Mouse (Mus musculus): ENCODE measurements around the gene Slc3a2.

Gene Slc3a2

GRCm38 (mm10) chr19:8710057-8710456 is 13.1 kb downstream of the Slc3a2 start:
- no peak for DNase-seq (ENCODE audit: low spot score)

DNA sequence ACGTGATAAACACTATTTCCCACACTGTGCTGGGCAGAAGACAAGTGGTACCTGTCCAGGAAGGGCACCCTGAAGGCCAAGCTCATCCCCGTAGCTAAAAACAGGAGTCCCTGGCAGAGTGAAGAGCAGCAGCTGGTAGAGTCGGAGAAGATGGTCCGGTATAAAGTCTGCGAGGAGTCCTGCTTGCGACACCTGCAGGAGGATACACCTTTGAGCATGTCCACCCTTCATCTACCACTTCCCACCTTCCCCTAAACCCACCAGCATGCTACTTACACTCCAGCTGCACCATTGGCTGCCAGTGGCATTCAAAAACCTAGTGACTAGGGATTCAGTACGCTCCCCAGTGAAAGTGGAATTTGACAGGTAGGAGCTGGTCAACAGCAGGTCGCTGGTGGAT is 14.2 kb downstream of the Slc3a2 start:
- no peak for DNase-seq (ENCODE audit: low spot score)

GRCm38 (mm10) chr19:8706930-8707329 is 16.2 kb downstream of the Slc3a2 start:
- DNase-seq (ENCODE audit: low spot score), result no peak

- no peak for DNase-seq (ENCODE audit: low spot score)
Measured at GRCm38 (mm10) chr19:8706132-8706667, 17.0 kb downstream of the Slc3a2 start.

- no peak for DNase-seq (ENCODE audit: low spot score)
Measured at GRCm38 (mm10) chr19:8705026-8705708, 18.0 kb downstream of the Slc3a2 start.

- DNase-seq (ENCODE audit: low spot score), result no peak
Measured at GRCm38 (mm10) chr19:8703571-8703970, 19.6 kb downstream of the Slc3a2 start.

DNA sequence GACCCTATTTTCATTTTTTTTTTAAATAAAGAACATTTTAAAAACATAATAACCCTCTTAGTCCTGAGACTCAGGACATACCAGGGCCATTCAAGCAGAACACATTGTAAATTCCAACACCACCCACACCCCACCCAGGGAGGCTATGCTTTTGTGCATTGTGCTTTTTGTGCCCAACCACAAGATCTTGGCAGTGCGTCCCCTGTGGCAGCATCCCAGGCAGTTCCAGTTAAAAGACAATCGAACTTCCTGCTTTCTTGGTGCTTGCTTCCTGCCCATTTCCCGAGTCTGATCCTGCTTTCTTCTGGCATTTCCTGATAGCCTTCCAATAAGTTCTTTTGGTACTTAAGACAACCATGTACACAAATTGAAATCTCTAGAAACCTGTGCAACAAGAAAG is 20.7 kb downstream of the Slc3a2 start:
- no peak for DNase-seq (ENCODE audit: low spot score)

GRCm38 (mm10) chr19:8699652-8700051 is 23.5 kb downstream of the Slc3a2 start:
- no peak for DNase-seq (ENCODE audit: low spot score)

DNA sequence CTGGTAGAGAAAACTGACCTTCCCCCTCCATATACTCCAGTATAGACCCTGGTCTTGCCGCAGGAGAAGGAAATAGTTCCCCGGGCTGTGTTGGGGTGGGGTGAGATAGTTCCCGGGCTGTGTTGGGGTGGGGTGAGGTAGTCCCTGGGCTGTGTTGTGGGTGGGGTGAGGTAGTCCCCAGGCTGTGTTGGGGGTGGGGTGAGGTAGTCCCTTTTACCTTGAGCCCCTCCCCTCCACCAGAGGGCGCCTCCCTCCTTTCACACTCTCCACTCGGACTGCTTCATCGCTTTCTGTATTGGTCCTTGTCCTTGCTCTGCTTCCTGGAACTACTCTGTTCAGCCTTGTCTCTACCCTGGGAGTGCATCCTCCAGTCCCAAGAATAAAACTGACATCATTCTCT is 27.8 kb downstream of the Slc3a2 start:
- DNase-seq (ENCODE audit: low spot score), result no peak

- no peak for DNase-seq (ENCODE audit: low spot score)
Measured at GRCm38 (mm10) chr19:8692740-8693139, 30.4 kb downstream of the Slc3a2 start.

DNA sequence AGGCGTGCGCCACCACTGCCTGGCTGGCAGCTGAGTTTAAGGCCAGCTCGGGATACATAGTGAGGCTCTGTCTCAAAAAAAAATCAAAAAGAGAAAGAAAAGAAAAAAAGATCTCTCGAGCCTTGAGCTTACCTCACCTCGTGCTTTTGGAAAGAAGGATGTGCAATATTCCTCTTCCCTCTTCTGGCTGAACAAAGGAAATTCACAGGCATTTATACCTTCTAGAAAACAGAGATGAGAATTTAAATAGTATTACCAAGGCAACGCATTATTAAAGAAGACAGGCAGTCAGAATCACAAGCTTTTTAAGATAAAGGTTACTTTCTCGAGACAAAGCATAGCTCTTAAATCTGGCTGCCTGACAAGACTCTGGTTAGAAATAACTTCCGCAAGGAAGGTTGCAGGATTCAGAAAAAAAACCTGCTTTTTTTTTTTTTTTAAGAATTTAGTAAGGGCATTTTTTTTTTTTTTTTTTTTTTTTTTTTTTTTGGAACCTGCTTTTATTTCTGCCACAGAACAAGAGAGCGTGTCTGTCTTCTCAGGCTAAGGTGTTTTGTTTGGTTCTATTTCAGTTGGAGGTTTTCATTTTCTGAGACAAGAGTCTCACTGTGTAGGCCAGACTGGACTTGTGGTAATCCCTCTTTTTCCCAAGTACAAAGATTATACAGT is 31.2 kb downstream of the Slc3a2 start:
- no peak for DNase-seq (ENCODE audit: low spot score)

DNA sequence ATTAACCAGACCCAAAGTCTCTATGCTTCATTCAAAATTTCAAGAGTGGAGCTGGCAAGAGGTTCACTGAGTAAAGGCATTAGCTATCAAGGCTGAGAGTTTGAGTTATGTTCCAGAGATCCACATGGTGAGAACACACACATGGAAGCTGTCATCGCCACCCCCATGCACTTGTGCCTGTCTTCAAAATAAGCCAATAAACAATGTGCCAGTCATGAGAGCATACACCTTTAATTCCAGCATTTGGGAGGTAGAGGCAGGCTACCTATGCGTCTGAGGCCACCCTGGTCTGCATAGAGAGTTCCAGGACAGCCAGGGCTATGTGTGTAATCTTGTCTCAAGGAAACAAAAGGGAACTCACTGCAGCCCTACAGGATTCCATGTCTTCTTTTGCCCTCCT is 39.5 kb downstream of the Slc3a2 start:
- no peak for DNase-seq (ENCODE audit: low spot score)

- DNase-seq (ENCODE audit: low spot score), result peak; percentile 68
Measured at GRCm38 (mm10) chr19:8682996-8683395, 40.2 kb downstream of the Slc3a2 start.

DNA sequence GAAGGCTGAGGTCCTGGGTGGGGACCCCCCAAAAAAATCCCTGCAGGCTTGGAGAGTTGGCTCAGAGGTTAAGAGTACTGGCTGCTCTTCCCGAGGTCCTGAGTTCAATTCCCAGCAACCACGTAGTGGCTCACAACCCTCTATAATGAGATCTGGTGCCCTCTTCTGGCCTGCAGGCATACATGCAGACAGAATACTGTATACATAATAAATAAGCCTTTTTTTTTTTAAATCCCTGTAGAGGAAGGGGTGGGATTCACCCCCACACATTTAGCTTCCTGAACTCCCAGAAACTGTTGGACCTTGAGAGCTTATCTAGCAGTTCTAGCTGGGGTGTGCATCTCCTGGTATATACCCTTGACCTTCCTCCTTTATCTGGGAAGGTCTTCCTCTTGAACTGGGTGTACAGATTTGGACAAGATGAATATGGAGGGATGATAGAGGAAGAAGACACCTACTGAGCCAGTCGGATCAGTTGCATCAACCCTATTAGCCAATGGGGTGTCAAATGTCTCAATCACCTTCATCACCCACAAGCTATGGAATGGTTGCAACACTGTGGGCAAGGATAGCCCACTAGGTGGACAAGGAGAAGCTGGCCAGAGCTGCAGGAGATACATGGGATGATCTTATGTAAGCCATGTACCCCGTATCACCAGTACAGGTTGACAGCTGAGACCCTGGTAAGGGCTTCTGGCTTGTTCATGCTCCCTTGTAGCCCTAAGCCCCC is 41.4 kb downstream of the Slc3a2 start:
- no peak for DNase-seq (ENCODE audit: low spot score)

DNA sequence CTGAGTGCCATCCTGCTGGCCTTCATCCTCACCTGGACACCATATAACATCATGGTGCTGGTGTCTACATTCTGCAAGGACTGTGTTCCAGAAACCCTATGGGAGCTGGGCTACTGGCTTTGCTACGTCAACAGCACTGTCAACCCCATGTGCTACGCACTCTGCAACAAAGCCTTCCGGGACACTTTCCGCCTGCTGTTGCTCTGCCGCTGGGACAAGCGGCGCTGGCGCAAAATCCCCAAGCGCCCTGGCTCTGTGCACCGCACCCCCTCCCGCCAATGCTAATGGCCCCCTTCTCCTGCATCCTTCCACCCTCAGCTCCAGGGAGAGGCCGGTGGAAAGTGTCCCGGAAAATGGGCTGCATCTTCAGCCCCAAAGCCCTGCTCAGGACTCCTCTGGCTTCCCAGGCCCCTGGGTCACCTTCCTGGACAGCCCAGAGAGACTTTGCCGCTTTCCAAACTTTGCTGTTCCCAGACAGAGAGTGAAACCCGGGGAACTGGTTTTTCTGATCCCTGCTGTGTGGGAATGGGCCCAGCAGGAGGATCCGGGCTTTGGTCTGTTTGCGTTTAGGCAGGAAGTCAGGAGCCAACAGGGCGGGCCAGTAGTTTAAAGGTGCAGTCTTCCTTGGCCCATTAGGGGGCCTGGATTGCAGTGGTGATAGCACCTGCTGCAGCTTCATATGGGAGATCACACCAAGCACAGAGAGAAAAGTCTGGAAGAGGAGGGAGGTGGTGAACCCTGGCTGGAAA is 44.0 kb downstream of the Slc3a2 start:
- no peak for DNase-seq (ENCODE audit: low spot score)

GRCm38 (mm10) chr19:8673336-8674063 is 49.7 kb downstream of the Slc3a2 start:
- DNase-seq (ENCODE audit: low spot score), result no peak

DNA sequence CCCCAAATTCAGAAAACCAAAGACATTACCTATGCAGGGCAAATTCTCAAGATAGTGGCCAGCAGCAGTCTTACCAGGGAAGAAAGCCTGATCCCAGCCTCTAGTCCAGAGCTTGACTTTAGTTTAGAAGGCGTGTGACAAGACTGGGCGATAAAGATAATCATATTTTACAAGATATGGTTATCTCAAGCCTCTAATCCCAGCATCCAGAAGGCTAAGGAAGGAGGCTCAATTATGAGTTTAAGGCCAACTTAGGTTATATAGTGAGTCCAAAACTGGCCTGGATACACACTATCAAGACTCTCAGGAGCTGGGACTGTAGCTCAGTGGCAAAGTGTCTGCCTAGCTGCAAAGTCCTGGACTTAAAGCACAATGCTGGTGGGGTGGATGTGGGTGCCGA is 50.3 kb downstream of the Slc3a2 start:
- DNase-seq (ENCODE audit: low spot score), result no peak

DNA sequence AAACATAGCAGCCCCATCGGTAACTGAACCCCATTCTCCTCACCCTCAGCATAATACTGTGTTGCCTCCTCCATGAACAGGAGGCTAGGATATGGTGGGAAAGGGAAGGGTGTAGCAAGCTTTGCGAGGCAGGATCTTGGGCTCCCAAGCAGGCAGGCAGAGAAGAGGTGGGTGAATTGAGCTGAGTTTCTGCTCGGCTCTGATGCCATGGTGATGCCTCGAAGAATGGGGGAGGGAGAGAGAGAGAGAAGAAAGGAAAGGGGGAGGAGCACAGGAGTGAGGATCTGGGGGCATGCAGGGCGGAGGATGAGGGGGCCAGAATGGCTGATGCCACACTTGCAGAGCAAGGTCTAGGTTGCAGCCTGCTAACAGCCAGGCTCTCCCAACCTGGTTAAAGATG is 57.4 kb downstream of the Slc3a2 start:
- no peak for DNase-seq (ENCODE audit: low spot score)

DNA sequence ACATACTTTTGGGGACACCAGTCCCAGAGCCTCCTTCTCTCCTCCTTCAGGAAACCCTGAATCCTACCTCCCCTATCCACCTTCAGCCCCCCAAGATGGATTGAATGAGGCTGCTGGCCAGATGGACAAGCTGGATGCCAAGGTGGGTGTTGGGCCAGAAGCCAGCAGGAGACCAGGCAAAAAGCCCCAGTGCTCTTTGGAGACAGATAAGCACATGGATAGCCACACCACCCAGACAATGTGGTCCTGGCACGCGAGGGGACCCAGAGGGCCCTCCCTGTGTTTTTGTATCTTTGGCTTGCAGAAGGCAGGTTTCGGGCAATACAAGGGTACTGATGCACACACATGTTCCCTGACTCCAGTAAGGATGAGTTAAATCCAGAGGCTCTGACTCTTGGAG is 58.3 kb downstream of the Slc3a2 start:
- no peak for DNase-seq (ENCODE audit: low spot score)

- no peak for DNase-seq (ENCODE audit: low spot score)
Measured at GRCm38 (mm10) chr19:8663911-8664421, 59.2 kb downstream of the Slc3a2 start.

DNA sequence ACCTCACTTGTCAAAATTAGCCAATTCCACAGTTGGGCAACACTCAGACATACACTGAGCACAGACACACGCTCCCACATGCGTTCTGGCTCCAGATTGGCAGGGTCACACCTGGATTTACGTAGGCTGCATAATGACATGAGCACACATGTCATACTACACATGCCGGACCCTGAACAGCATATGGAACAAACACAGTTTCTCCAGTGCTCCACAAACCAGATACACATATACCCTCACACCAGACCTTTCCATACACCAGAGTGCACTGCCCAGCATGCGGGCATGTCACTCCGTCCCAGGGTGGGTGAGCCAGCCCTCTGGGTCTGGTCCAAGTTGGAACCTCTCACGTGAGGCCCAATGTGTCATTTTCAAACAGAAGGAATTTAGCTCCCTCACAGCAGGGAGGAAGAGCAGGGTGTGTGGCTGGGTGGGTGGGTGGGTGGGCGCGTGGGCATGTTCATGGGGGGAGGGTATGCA is 59.8 kb downstream of the Slc3a2 start, which contains the start of gene Chrm1:
TSS of gene Chrm1 (plus strand) at position 430 of the 480 bp plus-strand sequence.
- no peak for DNase-seq (ENCODE audit: low spot score)

All from left cerebral cortex, adult 11 months (tissue).